Mouse (Mus musculus) G1E-ER4 (cell line): Measurements from ENCODE around the gene Gm20388. TPM values are rescaled to one million over a fixed set of nuclear protein-coding genes. Genes with fewer than 3 reads are reported as not detected.

Experiments used
- GATA1 ChIP-seq: IDR thresholded peaks from one replicate; pipeline ENCODE4 v1.8.0; 2012; ENCODE audit warnings: low read length, inconsistent platforms
- polyA plus RNA-seq: library from polyadenylated mRNA; stranded (reverse); fragments of >175 nt; gene quantifications from 2 replicates; pipeline ENCODE4 v1.2.3, GENCODE M21; 2012

Gene Gm20388
- polyA plus RNA-seq, 1 experiment, result not detected

DNA sequence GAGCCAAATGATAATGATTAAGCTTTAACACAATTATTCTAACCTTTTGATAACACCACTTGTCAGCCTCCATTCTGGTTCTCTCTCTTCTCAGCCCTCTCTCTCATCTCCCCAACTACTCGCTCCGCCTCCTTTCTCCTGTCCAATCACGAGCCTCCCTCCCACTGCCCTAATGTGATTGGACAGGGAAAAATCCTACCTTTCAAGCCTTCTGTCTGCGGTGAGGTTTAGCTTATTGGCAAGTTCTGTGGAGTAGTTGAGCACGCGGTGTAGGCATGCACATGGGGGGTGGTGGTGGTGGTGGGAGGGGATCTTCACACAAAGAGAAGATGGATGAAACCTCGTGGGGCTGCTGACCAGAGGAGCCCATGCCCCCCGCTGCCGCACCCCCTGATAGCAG lies 102.3 kb downstream of the Gm20388 start:
- no peak for TF ChIP-seq GATA1

DNA sequence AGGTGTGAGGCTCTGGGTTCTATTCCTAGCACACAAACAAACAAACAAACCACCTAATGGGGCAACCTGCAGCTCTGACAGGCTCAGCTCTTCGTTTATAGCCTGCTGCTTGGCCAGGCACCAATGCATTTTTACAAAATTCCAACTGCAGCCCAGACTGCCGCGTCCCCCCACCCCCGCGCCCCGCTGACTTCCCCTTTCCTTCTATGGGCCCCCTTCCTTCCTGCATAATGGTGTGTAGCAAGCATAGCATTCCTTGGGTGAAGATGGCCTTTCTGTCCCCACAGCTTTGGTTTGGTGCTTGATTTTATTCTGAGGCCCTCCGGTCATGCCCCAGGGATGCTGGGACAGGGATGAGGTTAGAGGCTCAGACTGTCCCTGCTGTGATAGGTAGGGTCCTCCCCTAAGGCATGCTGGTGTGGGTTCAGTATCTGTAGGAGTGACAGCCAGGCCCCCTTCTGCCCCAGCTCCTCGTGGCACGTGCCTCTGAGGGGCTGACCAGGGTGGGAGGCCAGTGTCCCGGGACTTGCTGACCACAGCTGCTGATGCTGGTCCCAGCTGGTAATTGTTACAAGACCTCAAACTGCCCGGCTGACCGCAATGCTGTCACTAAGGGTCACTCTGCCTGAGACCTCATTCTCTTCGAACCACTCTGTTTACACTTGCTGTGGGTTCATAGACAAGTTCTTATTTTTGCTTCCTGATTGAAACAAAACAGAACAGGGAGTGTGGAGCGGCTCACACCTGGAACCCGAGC lies 103.8 kb downstream of the Gm20388 start:
- TF ChIP-seq GATA1, result no peak

DNA sequence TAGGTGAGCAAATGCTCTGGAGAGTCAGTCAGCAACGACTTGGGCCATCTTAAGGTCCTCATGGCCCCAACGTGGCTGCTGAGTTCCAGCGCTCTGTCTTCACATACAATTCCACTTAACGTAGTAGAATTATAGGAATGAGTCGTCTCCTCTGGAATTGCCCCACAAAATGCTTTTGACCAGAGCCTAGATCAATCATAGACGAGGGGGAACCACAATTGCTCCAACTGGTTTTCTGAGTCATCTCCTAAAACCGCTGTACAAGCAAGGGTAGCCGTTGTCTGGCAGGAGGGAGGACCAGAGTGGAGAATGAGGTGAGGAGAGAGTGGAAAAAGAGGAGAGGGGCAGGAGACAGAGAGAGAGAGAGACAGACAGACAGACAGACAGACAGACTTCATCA lies 105.3 kb downstream of the Gm20388 start:
- no peak for TF ChIP-seq GATA1

- no peak for TF ChIP-seq GATA1
Observed at GRCm38 (mm10) chr8:120016424-120016823, 105.8 kb downstream of the Gm20388 start.

GRCm38 (mm10) chr8:120017349-120017748 lies 106.7 kb downstream of the Gm20388 start:
- no peak for TF ChIP-seq GATA1

DNA sequence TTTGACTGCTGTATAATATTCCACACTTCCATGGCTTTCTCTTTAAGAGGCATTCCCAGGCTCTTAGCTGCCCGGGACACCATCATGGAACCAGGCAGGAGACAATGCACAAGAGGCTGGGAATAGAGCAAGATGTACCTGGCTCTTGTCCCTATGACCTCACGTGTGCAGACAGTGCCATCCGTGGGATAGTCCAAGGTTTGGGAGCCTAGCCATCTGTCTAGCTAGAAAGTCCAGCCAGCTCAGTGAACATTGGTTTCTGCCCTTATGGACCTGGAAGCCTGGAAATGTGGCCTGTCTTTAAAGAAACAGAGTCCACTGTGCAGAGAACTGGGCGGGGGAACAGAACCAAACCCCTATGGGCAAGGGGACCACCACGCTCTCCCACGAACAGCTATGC lies 107.1 kb downstream of the Gm20388 start:
- TF ChIP-seq GATA1, result no peak

GRCm38 (mm10) chr8:120018379-120018778 lies 107.7 kb downstream of the Gm20388 start:
- no peak for TF ChIP-seq GATA1

GRCm38 (mm10) chr8:120019297-120019696 lies 108.7 kb downstream of the Gm20388 start:
- no peak for TF ChIP-seq GATA1

GRCm38 (mm10) chr8:120020298-120020697 lies 109.7 kb downstream of the Gm20388 start:
- no peak for TF ChIP-seq GATA1

GRCm38 (mm10) chr8:120026199-120026598 lies 115.6 kb downstream of the Gm20388 start:
- TF ChIP-seq GATA1, result peak; percentile 96

DNA sequence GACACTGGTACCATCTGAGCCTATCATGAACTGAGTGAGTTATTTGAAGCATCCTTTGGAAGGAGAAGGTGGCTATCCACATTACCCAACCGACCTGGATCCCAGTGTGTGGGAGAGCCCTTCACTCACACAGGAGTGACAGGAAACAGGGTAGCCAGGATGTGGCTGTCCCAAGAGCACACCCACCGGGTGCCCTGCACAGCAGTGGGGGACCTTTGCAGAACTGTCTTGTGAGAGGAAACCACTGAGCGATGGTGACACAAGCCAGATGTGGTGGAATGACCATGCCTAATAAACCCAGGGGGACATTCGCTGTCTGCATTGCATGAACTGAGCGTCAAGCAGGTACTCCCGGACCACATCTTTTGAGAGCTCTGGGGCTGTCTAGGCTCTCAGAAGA lies 116.3 kb downstream of the Gm20388 start:
- TF ChIP-seq GATA1, result no peak

DNA sequence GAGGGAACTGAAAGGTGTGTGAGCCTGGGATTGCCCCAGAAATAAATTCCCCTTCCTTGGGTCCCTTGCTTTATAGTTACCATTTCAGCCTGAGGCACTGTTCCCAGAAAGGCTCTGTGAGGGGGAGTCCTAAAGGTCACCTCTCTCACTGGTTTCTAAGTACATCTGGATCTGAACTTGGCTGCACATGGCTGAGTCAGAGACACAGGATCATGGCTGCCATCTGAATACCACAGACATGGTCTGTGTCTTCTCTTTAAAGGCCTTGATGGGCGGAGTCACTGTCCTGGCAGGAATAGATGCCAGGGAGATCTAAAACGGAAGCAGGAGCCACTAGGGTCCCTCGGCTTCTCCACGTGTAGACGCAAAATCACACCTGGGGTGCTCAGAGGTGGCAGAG lies 119.8 kb downstream of the Gm20388 start:
- no peak for TF ChIP-seq GATA1

DNA sequence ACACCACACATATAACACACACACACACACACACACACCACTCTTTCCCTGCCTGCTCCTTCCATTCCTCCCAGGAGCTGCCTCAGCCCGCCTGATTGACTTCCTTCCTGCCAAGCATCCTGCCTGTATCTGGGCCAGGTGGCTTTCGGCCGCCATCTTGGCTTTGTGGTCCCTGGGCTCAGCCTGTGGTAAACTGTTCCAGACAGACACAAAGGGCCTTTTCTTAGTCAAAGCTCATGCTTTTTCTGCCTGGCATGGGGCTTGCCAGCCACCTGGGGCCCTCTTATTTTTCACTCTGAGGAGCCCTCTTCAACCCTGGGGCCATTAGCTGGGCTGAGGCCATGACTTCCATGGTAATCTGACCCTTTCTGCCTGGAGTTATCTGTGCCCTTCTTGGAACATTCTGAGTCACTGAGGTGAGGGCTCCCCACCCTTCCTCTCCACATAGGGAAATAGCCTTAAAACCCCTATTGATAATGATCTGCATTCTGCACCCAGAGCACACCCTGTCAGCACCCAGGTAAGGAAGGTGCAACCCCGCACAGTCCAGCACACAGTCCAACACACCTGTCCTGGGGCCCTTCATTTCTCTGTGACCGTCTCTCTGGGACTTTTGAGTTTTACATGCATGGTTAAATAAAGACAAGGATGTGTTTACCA lies 122.0 kb downstream of the Gm20388 start:
- no peak for TF ChIP-seq GATA1

DNA sequence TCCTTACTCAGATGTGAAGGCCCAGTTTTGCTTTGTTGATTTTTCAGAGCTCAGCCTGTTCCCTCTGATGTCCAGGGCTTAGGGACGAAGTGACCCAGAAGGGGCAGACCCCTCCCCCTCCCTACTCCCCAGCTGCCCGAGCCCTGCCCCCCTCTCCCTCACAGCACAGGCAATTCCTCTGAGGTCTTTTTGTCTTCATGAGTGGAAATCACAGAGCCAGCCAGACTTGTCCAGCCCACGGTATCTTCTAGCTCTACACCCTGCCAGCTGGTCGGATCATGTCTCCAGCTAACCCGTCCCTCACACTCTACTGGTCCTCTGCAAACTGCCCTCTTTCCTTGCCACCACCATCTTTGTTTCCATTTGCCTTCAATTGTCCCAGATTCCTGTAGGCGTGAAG lies 123.8 kb downstream of the Gm20388 start:
- TF ChIP-seq GATA1, result no peak

DNA sequence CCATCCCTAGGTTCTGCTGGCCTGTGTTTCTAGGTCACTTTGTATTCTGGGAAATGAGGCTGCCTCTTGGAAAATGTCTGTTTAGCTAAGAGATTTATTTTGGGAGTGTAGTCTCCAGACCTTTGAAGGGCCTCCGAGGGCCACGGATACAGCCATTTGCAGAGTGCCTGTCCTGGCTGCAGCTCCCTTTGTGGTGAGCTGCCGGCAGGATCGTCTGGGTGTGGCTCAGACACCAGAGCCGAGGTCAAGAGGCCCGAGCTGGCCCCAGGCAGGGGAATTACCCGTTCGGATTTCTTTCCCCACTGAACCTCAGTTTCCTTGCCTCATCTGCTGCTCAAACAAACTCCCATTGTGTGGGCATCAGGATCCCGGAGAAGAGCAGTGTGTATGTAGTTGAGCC lies 125.5 kb downstream of the Gm20388 start:
- TF ChIP-seq GATA1, result no peak

GRCm38 (mm10) chr8:120036578-120036977 lies 125.9 kb downstream of the Gm20388 start:
- no peak for TF ChIP-seq GATA1

DNA sequence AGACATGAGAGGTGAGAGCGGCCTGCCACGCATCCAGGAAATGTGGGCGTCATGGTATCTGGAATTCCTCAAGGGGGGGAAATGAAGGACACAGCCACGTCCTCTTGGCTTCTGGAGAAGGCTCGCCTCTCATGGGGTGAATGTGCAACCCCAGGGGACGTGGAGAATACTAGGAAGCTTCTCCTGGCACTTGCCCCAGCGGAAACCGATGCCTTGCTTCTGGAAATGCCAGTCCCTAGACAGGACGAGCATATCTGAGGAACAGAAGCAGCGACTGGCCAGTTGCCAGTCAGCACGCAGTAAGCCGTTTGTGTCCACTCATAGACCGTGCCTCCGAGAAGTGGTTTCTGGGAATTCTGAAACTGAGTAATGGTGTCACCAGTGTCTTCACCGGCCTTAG lies 126.6 kb downstream of the Gm20388 start:
- TF ChIP-seq GATA1, result no peak
